Mouse (Mus musculus) lung, embryonic 15.5 days (tissue): Measurements from ENCODE around the gene Crnkl1. TPM values are rescaled to one million over a fixed set of nuclear protein-coding genes. Genes with fewer than 3 reads are reported as not detected.
"Not testable (repeated sequence)": the region's sequence is repeated elsewhere in the genome, so short reads cannot be mapped to it uniquely, and the experiment has no call there.

ENCODE experiments used
- ATAC-seq: fragments of 200-750 bp; cut with Nextera tagmentation; 2 replicates; pipeline ENCODE4 v1.8.0; 2017; ENCODE audit warnings: moderate number of reproducible peaks, borderline replicate concordance; ENCODE audit not compliant: low FRiP score, low TSS enrichment; ENCODE audit errors: extremely low read depth
- H3K27ac ChIP-seq: fragments of 300-500 bp; sonication (generic); 2 replicates; pipeline ENCODE4 v1.5.1; 2015; ENCODE audit warnings: moderate library complexity, mild to moderate bottlenecking, inconsistent platforms
- H3K27me3 ChIP-seq: fragments of 300-500 bp; sonication (generic); 2 replicates; pipeline ENCODE4 v1.6.1; 2015; ENCODE audit warnings: inconsistent platforms
- H3K36me3 ChIP-seq: fragments of 300-500 bp; sonication (generic); 2 replicates; pipeline ENCODE4 v1.6.1; 2015; ENCODE audit warnings: inconsistent platforms
- H3K4me1 ChIP-seq: fragments of 300-500 bp; sonication (generic); 2 replicates; pipeline ENCODE4 v1.6.1; 2015; ENCODE audit warnings: inconsistent platforms
- H3K4me2 ChIP-seq: fragments of 300-500 bp; sonication (generic); 2 replicates; pipeline ENCODE4 v1.6.1; 2015; ENCODE audit warnings: inconsistent platforms, mild to moderate bottlenecking, moderate library complexity
- H3K4me3 ChIP-seq: fragments of 300-500 bp; sonication (generic); 2 replicates; pipeline ENCODE4 v1.5.1; 2015; ENCODE audit warnings: mild to moderate bottlenecking, inconsistent platforms
- H3K9ac ChIP-seq: fragments of 300-500 bp; sonication (generic); 2 replicates; pipeline ENCODE4 v1.6.1; 2015; ENCODE audit warnings: inconsistent platforms
- H3K9me3 ChIP-seq: fragments of 300-500 bp; sonication (generic); 2 replicates; pipeline ENCODE4 v1.6.1; 2016; ENCODE audit warnings: inconsistent platforms
- WGBS: fragments of 180-500 bp; shearing (Covaris S2); methylation state at CpG from one replicate; pipeline ENCODE4 v1.1.7; 2015; 5-methylcytosine and 5-hydroxymethylcytosine counted together
- polyA plus RNA-seq: library from polyadenylated mRNA; unstranded; fragments of >200 nt; fragmentation: Nextera tagmentation; extraction: Ambion mirVana; gene quantifications from 2 replicates; pipeline ENCODE4 v1.2.1, GENCODE M21; 2015

Crnkl1 gene
- polyA plus RNA-seq, 1 experiment from 2014 or later = 28.1 TPM

GRCm38 (mm10) chr2:145957450-145957849, 22.6 kb upstream of the Crnkl1 start:
- no peaks in the 10 kb centered on the region for H3K36me3 ChIP-seq
- H3K9me3 ChIP-seq = no peaks in the 10 kb centered on the region
- H3K4me3 ChIP-seq = no peak overlapping the region
- H3K4me1 ChIP-seq = no peaks in the 10 kb centered on the region
- ATAC-seq = no peak
- peaks cover 4% of the 10 kb centered on the region; the same call in 1 of the 2 replicates for H3K27me3 ChIP-seq
- no peak overlapping the region for H3K27ac ChIP-seq
- no peak overlapping the region for H3K9ac ChIP-seq
- no peak overlapping the region for H3K4me2 ChIP-seq
- WGBS = 15% methylated on average over 4 of the region's 4 CpGs

- Histone ChIP-seq H3K4me1 (no peaks in the 10 kb centered on the region), H3K4me2 (no peak overlapping the region)
- 64% methylated on average over 5 of the region's 5 CpGs for WGBS
These were observed 21.5 kb upstream of the Crnkl1 start for GRCm38 (mm10) chr2:145956318-145956717.

GRCm38 (mm10) chr2:145955844-145956243, 21.0 kb upstream of the Crnkl1 start:
- Histone ChIP-seq H3K36me3 (no peaks in the 10 kb centered on the region), H3K9me3 (no peaks in the 10 kb centered on the region), H3K4me3 (no peak overlapping the region), H3K27me3 (peaks cover 4% of the 10 kb centered on the region; the same call in 1 of the 2 replicates), H3K4me2 (no peak overlapping the region), H3K9ac (no peak overlapping the region), H3K27ac (no peak overlapping the region), H3K4me1 (no peaks in the 10 kb centered on the region)
- ATAC-seq = no peak
- 74% methylated on average over 10 of the region's 10 CpGs for WGBS

More at GRCm38 (mm10) chr2:145956318-145956717, 21.5 kb upstream of the Crnkl1 start:
- H3K27ac ChIP-seq = no peak overlapping the region
- peaks cover 4% of the 10 kb centered on the region; the same call in 1 of the 2 replicates for H3K27me3 ChIP-seq
- H3K36me3 ChIP-seq = no peaks in the 10 kb centered on the region
- no peaks in the 10 kb centered on the region for H3K9me3 ChIP-seq
- no peak for ATAC-seq
- H3K9ac ChIP-seq = no peak overlapping the region
- no peak overlapping the region for H3K4me3 ChIP-seq

- ATAC-seq = no peak
- H3K36me3 ChIP-seq = no peaks in the 10 kb centered on the region
- 72% methylated on average over 5 of the region's 5 CpGs for WGBS
These were observed 17.9 kb upstream of the Crnkl1 start for GRCm38 (mm10) chr2:145952726-145953125.

GRCm38 (mm10) chr2:145950239-145950638, 15.4 kb upstream of the Crnkl1 start:
- no peak overlapping the region for H3K9ac ChIP-seq
- ATAC-seq = no peak
- H3K4me1 ChIP-seq = no peaks in the 10 kb centered on the region
- H3K4me2 ChIP-seq = no peak overlapping the region
- 31% methylated on average over 10 of the region's 10 CpGs for WGBS
- H3K9me3 ChIP-seq = no peaks in the 10 kb centered on the region
- no peaks in the 10 kb centered on the region for H3K36me3 ChIP-seq
- H3K27me3 ChIP-seq = no peaks in the 10 kb centered on the region
- no peak overlapping the region for H3K4me3 ChIP-seq
- H3K27ac ChIP-seq = no peak overlapping the region

More at GRCm38 (mm10) chr2:145952726-145953125, 17.9 kb upstream of the Crnkl1 start:
- Histone ChIP-seq H3K27me3 (no peaks in the 10 kb centered on the region), H3K4me1 (no peaks in the 10 kb centered on the region), H3K4me3 (no peak overlapping the region), H3K9ac (no peak overlapping the region), H3K4me2 (no peak overlapping the region), H3K27ac (no peak overlapping the region), H3K9me3 (no peaks in the 10 kb centered on the region)

- Histone ChIP-seq H3K9me3 (no peaks in the 10 kb centered on the region), H3K4me2 (no peak overlapping the region), H3K4me3 (no peak overlapping the region), H3K4me1 (no peaks in the 10 kb centered on the region), H3K27ac (no peak overlapping the region), H3K27me3 (no peaks in the 10 kb centered on the region), H3K36me3 (no peaks in the 10 kb centered on the region), H3K9ac (no peak overlapping the region)
- 48% methylated on average over 11 of the region's 11 CpGs for WGBS
- no peak for ATAC-seq
These were observed 14.8 kb upstream of the Crnkl1 start for GRCm38 (mm10) chr2:145949475-145950068.

GRCm38 (mm10) chr2:145948402-145948954, 13.7 kb upstream of the Crnkl1 start:
- no peaks in the 10 kb centered on the region for H3K9me3 ChIP-seq
- H3K4me1 ChIP-seq = no peaks in the 10 kb centered on the region
- H3K9ac ChIP-seq = no peak overlapping the region
- no peak for ATAC-seq
- no peaks in the 10 kb centered on the region for H3K27me3 ChIP-seq
- no peak overlapping the region for H3K4me3 ChIP-seq
- no peak overlapping the region for H3K27ac ChIP-seq
- H3K36me3 ChIP-seq = no peaks in the 10 kb centered on the region
- 69% methylated on average over 7 of the region's 7 CpGs for WGBS
- H3K4me2 ChIP-seq = no peak overlapping the region

- no peaks in the 10 kb centered on the region for H3K9me3 ChIP-seq
- ATAC-seq = no peak
These were observed 9.5 kb upstream of the Crnkl1 start for GRCm38 (mm10) chr2:145944286-145944685.

GRCm38 (mm10) chr2:145941403-145941802, 6.6 kb upstream of the Crnkl1 start:
- Histone ChIP-seq H3K27ac (no peak overlapping the region; the same call in 1 of the 2 replicates), H3K9me3 (no peaks in the 10 kb centered on the region), H3K4me2 (no peak overlapping the region), H3K9ac (no peak overlapping the region), H3K4me1 (no peaks in the 10 kb centered on the region), H3K4me3 (no peak overlapping the region), H3K27me3 (no peaks in the 10 kb centered on the region), H3K36me3 (no peaks in the 10 kb centered on the region)
- ATAC-seq = no peak
- WGBS = 43% methylated on average over 3 of the region's 3 CpGs

More at GRCm38 (mm10) chr2:145944286-145944685, 9.5 kb upstream of the Crnkl1 start:
- Histone ChIP-seq H3K9ac (no peak overlapping the region), H3K4me1 (no peaks in the 10 kb centered on the region), H3K36me3 (no peaks in the 10 kb centered on the region), H3K27ac (no peak overlapping the region), H3K27me3 (no peaks in the 10 kb centered on the region), H3K4me2 (no peak overlapping the region), H3K4me3 (no peak overlapping the region)
- 83% methylated on average over 3 of the region's 3 CpGs for WGBS

GRCm38 (mm10) chr2:145936975-145937374, 2.2 kb upstream of the Crnkl1 start:
- Histone ChIP-seq H3K4me2 (no peak overlapping the region), H3K27me3 (no peaks in the 10 kb centered on the region), H3K4me3 (no peak overlapping the region), H3K27ac (no peak overlapping the region), H3K4me1 (peaks cover 9% of the 10 kb centered on the region), H3K9me3 (no peaks in the 10 kb centered on the region), H3K36me3 (0 out of 2 replicates have a peak, but pooled peaks cover 3% of the 10 kb centered on the region), H3K9ac (no peak overlapping the region)
- ATAC-seq = no peak
- 73% methylated on average over 8 of the region's 8 CpGs for WGBS

- H3K4me3 ChIP-seq = no peak overlapping the region
- H3K9ac ChIP-seq = no peak overlapping the region
- peaks cover 83% of the 10 kb centered on the region for H3K36me3 ChIP-seq
- H3K9me3 ChIP-seq = no peaks in the 10 kb centered on the region
- no peaks in the 10 kb centered on the region for H3K4me1 ChIP-seq
- no peak overlapping the region for H3K27ac ChIP-seq
- no peak for ATAC-seq
- H3K27me3 ChIP-seq = no peaks in the 10 kb centered on the region
- H3K4me2 ChIP-seq = no peak overlapping the region
- 79% methylated on average over 8 of the region's 8 CpGs for WGBS
These were observed 13.7 kb downstream of the Crnkl1 start for GRCm38 (mm10) chr2:145920941-145921650.

GRCm38 (mm10) chr2:145905884-145906283, 28.9 kb downstream of the Crnkl1 start:
- H3K9ac ChIP-seq, ATAC-seq, H3K27me3 ChIP-seq, H3K4me2 ChIP-seq, H3K4me3 ChIP-seq, H3K9me3 ChIP-seq, H3K27ac ChIP-seq: not testable (repeated sequence)
- Histone ChIP-seq H3K36me3 (peaks cover 30% of the 10 kb centered on the region), H3K4me1 (peaks cover 19% of the 10 kb centered on the region)
- WGBS = 33% methylated on average over 4 of the region's 4 CpGs
